Mouse (Mus musculus): ENCODE measurements around the gene Ikbke.

DNA sequence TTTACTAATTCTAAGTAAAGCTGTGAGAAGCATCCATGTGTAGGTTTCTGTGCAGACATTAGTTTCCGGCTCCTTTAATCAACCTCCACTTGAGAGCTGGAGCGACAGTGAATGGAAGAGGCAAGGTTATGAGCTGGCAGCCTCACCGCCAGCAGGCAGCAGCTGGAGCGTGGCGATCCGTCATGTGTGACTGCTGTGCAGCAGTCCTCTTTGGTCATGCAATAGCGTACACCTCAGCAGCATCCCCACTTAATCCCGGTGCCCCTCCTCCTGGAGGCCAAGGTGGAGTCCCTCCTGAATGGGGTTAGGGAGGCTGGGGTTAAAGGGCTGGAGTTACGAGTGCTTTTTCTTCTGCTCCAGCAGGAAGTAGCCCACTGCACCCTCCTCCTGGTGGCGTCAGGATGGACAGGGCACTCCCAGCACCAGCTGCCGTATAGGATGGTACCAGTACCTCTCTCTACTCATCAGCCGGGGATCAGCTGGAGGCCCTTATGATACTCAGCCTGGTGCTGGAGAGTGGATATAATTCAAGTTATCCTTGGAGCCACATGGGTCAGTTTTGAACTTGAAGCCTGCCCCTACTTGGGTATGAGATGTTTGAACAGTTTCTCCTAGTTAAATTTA is 54.4 kb downstream of the Ikbke start:
- no peak for TF ChIP-seq CTCF (IDR thresholded peaks at IDR 0.05; ENCODE audit: insufficient read depth, low read depth, low read length)
- no peak for TF ChIP-seq POLR2A (IDR thresholded peaks at IDR 0.05; ENCODE audit: insufficient read depth, low read depth, low read length)

Data from olfactory bulb, adult 2 months (tissue).